Mouse (Mus musculus) spleen, adult 2 months (tissue): Measurements from ENCODE around the gene Hoxa9.

Experiments
- CTCF ChIP-seq: fragments of 200-500 bp; IDR thresholded peaks from 2 replicates; pipeline ENCODE4 v1.5.1; 2011; ENCODE audit warnings: mild to moderate bottlenecking, inconsistent platforms; ENCODE audit not compliant: insufficient read depth, insufficient read length, insufficient replicate concordance; ENCODE audit errors: extremely low read depth
- POLR2A ChIP-seq: fragments of 200-500 bp; IDR thresholded peaks from 2 replicates; pipeline ENCODE4 v1.6.1; 2011; ENCODE audit warnings: low read depth, low read length, inconsistent platforms

DNA sequence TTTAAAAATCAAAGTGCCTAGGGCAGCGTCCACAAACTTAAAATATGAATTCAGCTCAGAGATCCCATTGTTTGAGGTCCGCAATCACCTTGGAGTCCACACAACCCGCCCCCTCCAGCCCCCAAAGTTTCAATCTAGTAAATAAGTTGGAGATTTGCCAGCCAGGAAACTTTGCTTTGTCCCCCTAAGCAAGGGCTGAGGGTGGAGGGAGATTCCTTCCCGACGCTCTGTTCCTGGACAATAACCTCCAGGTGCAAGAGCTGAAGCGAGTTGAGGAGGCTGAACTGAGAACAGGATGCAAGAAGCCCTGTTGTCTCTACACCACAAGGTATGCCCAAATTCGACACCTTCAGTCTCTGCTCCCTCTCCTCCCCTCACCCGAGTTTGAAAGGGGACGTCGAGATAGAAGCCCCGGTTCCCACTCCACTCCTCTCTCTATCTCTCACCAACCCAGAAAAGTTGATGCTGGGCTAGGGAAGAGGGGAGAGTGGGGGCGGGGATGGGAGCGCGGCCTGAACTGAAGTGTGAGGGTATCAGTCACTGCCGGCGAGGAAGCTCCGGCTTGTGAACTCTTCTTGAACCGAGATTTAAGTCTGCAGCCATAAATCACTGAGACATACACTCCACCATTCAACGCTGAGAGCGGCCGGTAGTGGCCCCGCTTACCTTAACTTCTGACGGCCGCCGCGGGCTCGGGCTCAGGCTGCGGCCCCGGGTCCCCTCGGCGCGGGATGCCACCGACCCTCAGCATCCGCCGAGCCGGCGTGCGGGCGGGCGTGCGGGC is 55.7 kb downstream of the Hoxa9 start:
- TF ChIP-seq POLR2A (no peak), CTCF (no peak)
